Mouse (Mus musculus): ENCODE results near the gene Fam107a. TPM values are rescaled to one million over a fixed set of nuclear protein-coding genes. Genes with fewer than 3 reads are reported as not detected.

Gene Fam107a
- not detected for polyA plus RNA-seq (2014; fragmentation: Illumina TruSeq; extraction: RNeasy Lipid Tissue Mini Kit (QIAGEN cat#74804); ENCODE audit: low read depth, low replicate concordance)

DNA sequence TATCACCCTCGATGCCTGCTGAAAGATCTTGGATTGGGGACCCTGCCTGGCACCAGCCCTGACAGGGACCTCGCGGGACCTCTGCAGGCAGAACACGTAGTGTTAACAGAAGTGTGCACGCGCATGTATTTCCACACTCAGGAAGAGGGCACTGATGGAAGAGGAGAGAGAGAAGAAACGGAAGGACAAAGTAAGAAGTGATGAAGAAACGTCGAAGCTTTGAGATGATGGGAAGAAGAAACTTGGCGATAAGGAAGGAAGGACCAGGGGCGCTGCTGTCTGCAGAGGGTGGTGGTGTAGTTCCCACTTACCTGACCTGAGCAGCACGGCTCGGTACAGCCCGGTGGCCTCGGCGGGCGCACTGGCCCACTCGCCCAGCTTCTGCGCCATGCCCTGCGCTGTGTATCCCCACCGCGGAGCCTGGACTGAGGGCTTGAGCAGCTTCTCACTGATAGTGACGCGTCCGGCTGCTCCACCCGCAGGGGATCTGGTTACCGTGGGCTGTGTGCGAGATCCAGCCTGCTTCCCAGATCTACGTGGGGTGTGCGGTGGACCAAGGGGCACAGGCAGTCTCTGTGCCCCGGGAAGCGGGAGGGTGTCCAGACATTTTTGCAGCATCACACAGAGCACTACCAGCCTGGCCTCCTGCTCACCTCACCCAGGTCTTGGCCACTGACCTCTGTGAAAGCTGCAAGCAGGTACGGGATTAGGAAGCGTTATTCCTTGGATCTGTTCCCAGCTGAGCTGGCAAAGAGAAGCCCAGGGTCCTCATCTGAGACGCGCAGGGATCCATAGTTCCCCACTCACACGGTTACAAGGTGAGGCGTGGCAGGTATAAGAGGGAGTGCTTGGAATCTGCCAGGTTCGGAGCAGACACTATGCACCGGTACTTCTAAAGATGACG is at the start of gene Fam107a:
Fam107a (minus strand) TSS at position 830 of the 904 bp plus-strand sequence.

GRCm38 (mm10) chr14:8259166-8259565 is 58.7 kb downstream of the Fam107a start, which contains the start of gene Acox2:
Gene Acox2, minus strand, starts transcription at chr14:8259353.

Other genes starting within 250 kb of the Fam107a start
- 26.6 TPM for gene Rpp14, start 237.7 kb downstream of the Fam107a start, polyA plus RNA-seq (2014; fragmentation: Illumina TruSeq; extraction: RNeasy Lipid Tissue Mini Kit (QIAGEN cat#74804); ENCODE audit: low read depth, low replicate concordance)
- 16.3 TPM for gene Pxk, start 219.8 kb downstream of the Fam107a start, polyA plus RNA-seq (2014; fragmentation: Illumina TruSeq; extraction: RNeasy Lipid Tissue Mini Kit (QIAGEN cat#74804); ENCODE audit: low read depth, low replicate concordance)
- gene Pdhb, start 145.0 kb downstream of the Fam107a start, polyA plus RNA-seq (2014; fragmentation: Illumina TruSeq; extraction: RNeasy Lipid Tissue Mini Kit (QIAGEN cat#74804); ENCODE audit: low read depth, low replicate concordance), result 175 TPM
- gene Kctd6, start 103.9 kb downstream of the Fam107a start, polyA plus RNA-seq (2014; fragmentation: Illumina TruSeq; extraction: RNeasy Lipid Tissue Mini Kit (QIAGEN cat#74804); ENCODE audit: low read depth, low replicate concordance), result 12.9 TPM
- gene Acox2, start 58.7 kb downstream of the Fam107a start, polyA plus RNA-seq (2014; fragmentation: Illumina TruSeq; extraction: RNeasy Lipid Tissue Mini Kit (QIAGEN cat#74804); ENCODE audit: low read depth, low replicate concordance), result 78.0 TPM
- gene Oit1, start 60.7 kb upstream of the Fam107a start, polyA plus RNA-seq (2014; fragmentation: Illumina TruSeq; extraction: RNeasy Lipid Tissue Mini Kit (QIAGEN cat#74804); ENCODE audit: low read depth, low replicate concordance), result not detected